Mouse (Mus musculus) urinary bladder, adult 18-20 months (tissue): ENCODE measurements around the gene Olfr464.
"Not testable (repeated sequence)": the region's sequence is repeated elsewhere in the genome, so short reads cannot be mapped to it uniquely, and the experiment has no call there.

ENCODE experiments used
- DNase-seq, 2 experiments: peaks; one replicate each; pipeline ENCODE4 v3.0.0; 2022; ENCODE audit warnings: low spot score in 2 of 2, mixed read lengths in 2 of 2

The Olfr464 gene

DNA sequence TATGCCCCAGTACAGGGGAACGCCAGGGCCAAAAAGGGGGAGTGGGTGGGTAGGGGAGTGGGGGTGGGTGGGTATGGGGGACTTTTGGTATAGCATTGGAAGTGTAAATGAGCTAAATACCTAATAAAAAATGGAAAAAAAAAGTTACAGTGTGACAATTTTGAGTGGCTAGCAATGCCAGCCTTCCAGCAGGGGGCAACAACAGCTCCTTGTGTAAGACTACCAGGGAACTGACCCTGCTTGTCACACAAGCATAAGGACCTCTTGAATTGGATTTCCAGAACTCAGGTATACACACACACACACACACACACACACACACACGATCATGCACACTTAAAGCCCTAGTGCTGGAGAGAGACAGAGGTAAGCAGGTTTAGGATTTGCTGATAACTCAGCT lies 53.9 kb downstream of the Olfr464 start:
- DNase-seq, result not testable (repeated sequence)
